ENCODE assay signal across 20 mouse cellular contexts in the genomic region with DNA sequence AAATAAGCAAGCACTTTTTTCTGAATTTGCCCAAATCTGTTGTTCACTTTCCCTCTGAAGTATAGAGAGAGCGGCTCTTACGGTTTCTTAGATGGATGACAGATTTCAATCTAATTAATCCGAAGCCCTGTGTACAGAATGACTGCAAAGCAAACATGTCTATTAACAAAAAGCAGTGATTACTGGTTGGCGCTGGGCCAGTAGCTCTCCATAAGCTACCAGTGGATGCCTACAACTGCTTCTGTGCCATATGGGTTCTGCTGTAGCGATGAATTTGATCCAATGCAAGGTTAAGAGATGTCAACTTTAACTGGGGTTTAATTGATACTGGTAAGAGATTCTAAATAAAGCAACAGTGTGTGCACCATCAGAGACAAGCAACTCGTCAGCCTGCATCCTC.
DNase-seq lines count a peak whose midpoint lies in the region; ATAC-seq and TF ChIP-seq lines count a peak whose summit lies in the region.
"Had no signal": no experiment of that assay in that cellular context is flagged by ENCODE, and none has a peak within 500 bp of the region (broad histone marks: within the 10 kb centered on the region; RNA-seq: fewer than 3 reads in every experiment).

No protein-coding gene starts in this region.

- no peaks in the 10 kb centered on the region for H3K36me3 ChIP-seq in hindbrain, postnatal 0 days (ENCODE audit: insufficient read depth, low read length)
- H3K36me3 ChIP-seq in hindbrain, embryonic 12.5 days, result no peaks in the 10 kb centered on the region
- H3K36me3 ChIP-seq: G1E; heart, embryonic 15.5 days; limb, embryonic 10.5 days; liver, embryonic 13.5 days; neural tube, embryonic 13.5 days; stomach, embryonic 15.5 days had no signal

- no peak overlapping the region for H3K9ac ChIP-seq in hindbrain, postnatal 0 days (replicated peaks; ENCODE audit: low read length)
- no peak overlapping the region for H3K9ac ChIP-seq in hindbrain, embryonic 12.5 days
- H3K9ac ChIP-seq: heart, embryonic 15.5 days; liver, embryonic 13.5 days; neural tube, embryonic 13.5 days; stomach, embryonic 15.5 days had no signal

- TF ChIP-seq CTCF in hindbrain, postnatal 0 days (IDR thresholded peaks at IDR 0.05; ENCODE audit: low read depth), result no peak

- peak; percentile 45 for DNase-seq in hindbrain, postnatal 0 days (ENCODE audit: low spot score)
- DNase-seq in right cerebral cortex, postnatal 14 days, result peak; percentile 11
- DNase-seq in right cerebral cortex, adult 18-20 months, result no peak
- peak; percentile 8 to 51 for DNase-seq in layer of hippocampus, adult 8-10 months (ENCODE audit: low spot score in 2 of 2)
- DNase-seq in right cerebral cortex, postnatal 4 days, result peak; percentile 64
- DNase-seq in kidney, adult 8-10 months, result no peak
- DNase-seq: adrenal gland, postnatal 14 days; cerebellum, adult 11 months; kidney, adult 11 months; kidney, postnatal 25 days; liver, embryonic 13.5 days; lung, postnatal 14 days; thymus, postnatal 14 days had no signal

- no peak for ATAC-seq in hindbrain, postnatal 0 days
- ATAC-seq in hindbrain, embryonic 12.5 days (ENCODE audit: low FRiP score), result no peak
- ATAC-seq in frontal cortex, adult (ENCODE audit: low TSS enrichment), result no peak

- no peak overlapping the region for H3K4me2 ChIP-seq in hindbrain, postnatal 0 days (ENCODE audit: low read depth, low read length)
- H3K4me2 ChIP-seq in hindbrain, embryonic 12.5 days (replicated peaks), result no peak overlapping the region
- H3K4me2 ChIP-seq: heart, embryonic 15.5 days; liver, embryonic 13.5 days; neural tube, embryonic 13.5 days; stomach, embryonic 15.5 days had no signal

- H3K9me3 ChIP-seq in hindbrain, postnatal 0 days (ENCODE audit: low read length), result no peaks in the 10 kb centered on the region
- no peaks in the 10 kb centered on the region for H3K9me3 ChIP-seq in hindbrain, embryonic 12.5 days (replicated peaks)
- H3K9me3 ChIP-seq: G1E; heart, embryonic 15.5 days; limb, embryonic 10.5 days; liver, embryonic 13.5 days; neural tube, embryonic 13.5 days; stomach, embryonic 15.5 days had no signal

- 48% methylated on average over 6 of the region's 6 CpGs for WGBS in hindbrain, postnatal 0 days
- 71% methylated on average over 6 of the region's 6 CpGs for WGBS in hindbrain, embryonic 12.5 days

- no peak overlapping the region for H3K27ac ChIP-seq in hindbrain, postnatal 0 days
- H3K27ac ChIP-seq in hindbrain, embryonic 12.5 days, result no peak overlapping the region
- H3K27ac ChIP-seq: heart, embryonic 15.5 days; limb, embryonic 10.5 days; liver, embryonic 13.5 days; neural tube, embryonic 13.5 days; stomach, embryonic 15.5 days had no signal

- H3K4me3 ChIP-seq in hindbrain, postnatal 0 days (ENCODE audit: low read length), result no peak overlapping the region
- H3K4me3 ChIP-seq in hindbrain, embryonic 12.5 days, result no peak overlapping the region
- H3K4me3 ChIP-seq: heart, embryonic 15.5 days; limb, embryonic 10.5 days; liver, embryonic 13.5 days; neural tube, embryonic 13.5 days; stomach, embryonic 15.5 days had no signal

- no peaks in the 10 kb centered on the region for H3K27me3 ChIP-seq in hindbrain, postnatal 0 days (ENCODE audit: insufficient read depth, low read length)
- no peaks in the 10 kb centered on the region for H3K27me3 ChIP-seq in hindbrain, embryonic 12.5 days
- H3K27me3 ChIP-seq: heart, embryonic 15.5 days; liver, embryonic 13.5 days; neural tube, embryonic 13.5 days; stomach, embryonic 15.5 days had no signal

- H3K4me1 ChIP-seq in hindbrain, postnatal 0 days (ENCODE audit: insufficient read depth, low read length), result no peaks in the 10 kb centered on the region
- H3K4me1 ChIP-seq in hindbrain, embryonic 12.5 days, result no peaks in the 10 kb centered on the region
- H3K4me1 ChIP-seq: heart, embryonic 15.5 days; limb, embryonic 10.5 days; liver, embryonic 13.5 days; neural tube, embryonic 13.5 days; stomach, embryonic 15.5 days had no signal

Comparison
In these comparisons a context has a peak if more than half of its experiments do, and no peak if none do; other contexts are left out.
1. DNase-seq: peak in hindbrain, postnatal 0 days (single experiment), right cerebral cortex, postnatal 14 days (single experiment), layer of hippocampus, adult 8-10 months (2 of 2) and right cerebral cortex, postnatal 4 days (single experiment); none in right cerebral cortex, adult 18-20 months (single experiment) and kidney, adult 8-10 months (0 of 2).